In the genomic region with DNA sequence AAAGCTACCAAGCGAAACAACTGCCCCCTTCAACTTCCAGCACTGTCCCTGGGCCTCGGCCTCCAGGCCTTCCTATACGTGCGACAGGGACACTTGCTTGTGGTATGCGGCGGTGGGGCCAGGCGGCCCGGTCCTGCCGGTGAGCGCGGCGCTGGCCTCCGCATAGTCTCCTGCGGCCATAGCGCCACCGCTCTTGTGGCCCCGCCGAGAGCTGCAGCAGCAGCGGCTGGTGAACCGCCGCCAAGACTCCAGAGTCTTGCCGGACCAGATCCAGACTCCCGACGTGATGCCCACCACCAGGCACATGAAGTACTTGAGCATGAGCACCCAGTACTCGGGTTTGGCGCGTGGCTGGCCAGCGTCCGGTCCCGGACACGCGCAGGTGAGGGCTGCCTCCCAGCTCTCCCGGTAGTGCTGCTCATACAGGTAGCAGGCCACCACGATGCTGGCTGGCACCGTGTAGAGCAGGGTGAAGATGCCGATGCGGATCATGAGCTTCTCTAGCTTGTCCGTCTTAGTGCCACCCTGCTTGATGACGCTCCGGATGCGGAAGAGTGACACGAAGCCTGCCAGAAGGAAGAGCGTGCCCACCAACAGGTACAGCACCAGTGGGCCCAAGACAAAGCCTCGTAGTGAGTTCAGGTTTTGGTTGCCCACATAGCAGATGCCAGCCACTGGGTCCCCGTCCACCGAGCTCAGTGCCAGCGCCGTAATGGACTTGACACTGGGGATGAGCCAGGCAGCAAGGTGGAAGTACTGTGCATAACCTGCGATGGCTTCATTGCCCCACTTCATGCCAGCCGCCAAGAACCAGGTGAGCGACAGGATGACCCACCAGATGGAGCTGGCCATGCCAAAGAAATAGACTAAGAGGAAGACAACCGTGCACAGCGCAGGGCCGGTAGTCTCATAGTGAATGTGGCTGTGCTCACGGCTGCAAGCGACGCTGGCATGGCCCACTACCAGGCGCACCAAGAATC, we compare ENCODE assay signal across 8 mouse cellular contexts. TPM values are rescaled to one million over a fixed set of nuclear protein-coding genes. Genes with fewer than 3 reads are reported as not detected.
DNase-seq lines count a peak whose midpoint lies in the region; ATAC-seq and TF ChIP-seq lines count a peak whose summit lies in the region.

No protein-coding gene starts in this region.

- TF ChIP-seq POLR2A in small intestine, adult 2 months (IDR thresholded peaks at IDR 0.05; ENCODE audit: low read depth, low read length), result no peak

- DNase-seq in lung, adult 18-20 months, result peak; percentile 31 to 38
- no peak for DNase-seq in lung, postnatal 25 days (ENCODE audit: low spot score)
- peak; percentile 77 to 78 for DNase-seq in cerebellum, postnatal 14 days
- DNase-seq in lung, postnatal 0 days (ENCODE audit: low spot score), result peak; percentile 62
- DNase-seq in frontal cortex, postnatal 14 days (ENCODE audit: low spot score in 2 of 2), result no peak

- H3K27ac ChIP-seq in kidney, embryonic 14.5 days (ENCODE audit: low read depth, low read length), result no peak overlapping the region
- H3K27ac ChIP-seq in lung, postnatal 0 days (ENCODE audit: low read length), result no peak overlapping the region
- no peak overlapping the region for H3K27ac ChIP-seq in small intestine, adult 2 months (ENCODE audit: insufficient read depth, low read depth, low read length)

- peak; percentile 59 for TF ChIP-seq CTCF in lung, postnatal 0 days (IDR thresholded peaks at IDR 0.05)
- TF ChIP-seq CTCF in small intestine, adult 2 months (IDR thresholded peaks at IDR 0.05; ENCODE audit: extremely low read depth, insufficient read length, insufficient replicate concordance, low read depth, low read length), result no peak

- H3K4me1 ChIP-seq in kidney, embryonic 14.5 days (ENCODE audit: control insufficient read depth, insufficient read depth, low read length), result peaks cover 22% of the 10 kb centered on the region
- peaks cover 15% of the 10 kb centered on the region for H3K4me1 ChIP-seq in lung, postnatal 0 days (ENCODE audit: insufficient read depth, low read depth, low read length)
- peaks cover 11% of the 10 kb centered on the region for H3K4me1 ChIP-seq in small intestine, adult 2 months (ENCODE audit: control insufficient read depth, insufficient read depth, insufficient read length, low read length)

- peak; percentile 8; the same call in 1 of the 2 replicates for ATAC-seq in granulocyte monocyte progenitor cell, adult 5-6 weeks (replicated peaks; ENCODE audit: poor library complexity, severe bottlenecking)
- no peak for ATAC-seq in kidney, embryonic 14.5 days (ENCODE audit: low FRiP score, low TSS enrichment)
- ATAC-seq in lung, postnatal 0 days, result no peak

- peak overlapping the region; percentile 49 for H3K9ac ChIP-seq in kidney, embryonic 14.5 days (ENCODE audit: low read depth, low read length)
- H3K9ac ChIP-seq in lung, postnatal 0 days (replicated peaks; ENCODE audit: low read depth), result no peak overlapping the region

- H3K4me2 ChIP-seq in kidney, embryonic 14.5 days (replicated peaks; ENCODE audit: low read depth, low read length), result peak overlapping the region; percentile 95
- peak overlapping the region; percentile 96 for H3K4me2 ChIP-seq in lung, postnatal 0 days (replicated peaks; ENCODE audit: low read depth, low read length)

- no peak for TF ChIP-seq EP300 in lung, postnatal 0 days (IDR thresholded peaks at IDR 0.05)

- no peaks in the 10 kb centered on the region for H3K36me3 ChIP-seq in kidney, embryonic 14.5 days (ENCODE audit: control insufficient read depth, insufficient read depth, low read length)
- no peaks in the 10 kb centered on the region for H3K36me3 ChIP-seq in lung, postnatal 0 days (ENCODE audit: insufficient read depth, low read length)
- peaks cover 52% of the 10 kb centered on the region for H3K36me3 ChIP-seq in small intestine, adult 2 months (ENCODE audit: control insufficient read depth, insufficient read depth, low read length)

- WGBS in kidney, embryonic 14.5 days, result 44% methylated on average over 58 of the region's 58 CpGs
- WGBS in lung, postnatal 0 days, result 38% methylated on average over 58 of the region's 58 CpGs
- WGBS in small intestine, adult 2 months, result 25% methylated on average over 58 of the region's 58 CpGs

- peaks cover 28% of the 10 kb centered on the region for H3K27me3 ChIP-seq in kidney, embryonic 14.5 days (ENCODE audit: control insufficient read depth, insufficient read depth, low read length)
- H3K27me3 ChIP-seq in lung, postnatal 0 days (replicated peaks; ENCODE audit: insufficient read depth, low read length), result 0 out of 2 replicates have a peak, but pooled peaks cover 11% of the 10 kb centered on the region
- H3K27me3 ChIP-seq in small intestine, adult 2 months (ENCODE audit: control insufficient read depth, insufficient read depth, low read length), result no peaks in the 10 kb centered on the region

- peak overlapping the region; percentile 66 for H3K4me3 ChIP-seq in kidney, embryonic 14.5 days (ENCODE audit: low read length)
- H3K4me3 ChIP-seq in lung, postnatal 0 days (ENCODE audit: low read depth, low read length), result peak overlapping the region; percentile 69
- H3K4me3 ChIP-seq in small intestine, adult 2 months (ENCODE audit: low read depth, low read length), result peak overlapping the region; percentile 75

- no peaks in the 10 kb centered on the region for H3K9me3 ChIP-seq in kidney, embryonic 14.5 days (ENCODE audit: control insufficient read depth, low read length)
- no peaks in the 10 kb centered on the region for H3K9me3 ChIP-seq in lung, postnatal 0 days (ENCODE audit: low read length)

RNA-seq across cellular contexts. Expression of gene Fzd5, which starts 2.5 kb away (rescaled TPM):
- total RNA-seq in granulocyte monocyte progenitor cell, adult 5-6 weeks (2014; fragmentation: Nextera tagmentation), result 1.2 and 1.6 TPM in 2 replicates
- total RNA-seq in granulocyte monocyte progenitor cell, adult 5-6 weeks (2017), result 1.1 and 1.2 TPM in 2 replicates
- 1.8 and 2.3 TPM in 2 replicates for polyA plus RNA-seq in kidney, embryonic 14.5 days (2014; fragmentation: Nextera tagmentation; extraction: Ambion mirVana)
- polyA plus RNA-seq in lung, postnatal 0 days (2015; fragmentation: Nextera tagmentation; extraction: Ambion mirVana), result 3.1 and 3.5 TPM in 2 replicates
- polyA plus RNA-seq in small intestine, adult 2 months (2012; rRNA removed), result 51.3 and 133 TPM in 2 replicates

RNA-seq across cellular contexts. Expression of gene Ccnyl1, which starts 44.8 kb away (rescaled TPM):
- 7.6 and 7.8 TPM in 2 replicates for total RNA-seq in granulocyte monocyte progenitor cell, adult 5-6 weeks (2014; fragmentation: Nextera tagmentation)
- total RNA-seq in granulocyte monocyte progenitor cell, adult 5-6 weeks (2017), result 5.1 and 7.6 TPM in 2 replicates
- 9.0 and 11.3 TPM in 2 replicates for polyA plus RNA-seq in kidney, embryonic 14.5 days (2014; fragmentation: Nextera tagmentation; extraction: Ambion mirVana)
- polyA plus RNA-seq in lung, postnatal 0 days (2015; fragmentation: Nextera tagmentation; extraction: Ambion mirVana), result 3.9 and 4.5 TPM in 2 replicates
- polyA plus RNA-seq in small intestine, adult 2 months (2012; rRNA removed), result 15.8 and 35.4 TPM in 2 replicates

Comparison
In these comparisons a context has a peak if more than half of its experiments do, and no peak if none do; other contexts are left out.
1. DNase-seq: peak in lung, adult 18-20 months (2 of 2), cerebellum, postnatal 14 days (2 of 2) and lung, postnatal 0 days (single experiment); none in lung, postnatal 25 days (single experiment) and frontal cortex, postnatal 14 days (0 of 2).
2. RNA of gene Fzd5, which starts 2.5 kb away (polyA plus RNA-seq): 51.3 to 133 TPM in small intestine, adult 2 months; 3.1 to 3.5 TPM in lung, postnatal 0 days and 1.8 to 2.3 TPM in kidney, embryonic 14.5 days; every median in the first group is over 10 times any median in the second.
3. Peak in every context shown above with its lines, with median percentiles within 50 percentile points of each other: H3K4me3 ChIP-seq.